Mouse (Mus musculus): ENCODE results near the gene Aox1.
A peak's percentile ranks its signal among the peaks of the same experiment; 100 is the strongest.

The Aox1 gene

DNA sequence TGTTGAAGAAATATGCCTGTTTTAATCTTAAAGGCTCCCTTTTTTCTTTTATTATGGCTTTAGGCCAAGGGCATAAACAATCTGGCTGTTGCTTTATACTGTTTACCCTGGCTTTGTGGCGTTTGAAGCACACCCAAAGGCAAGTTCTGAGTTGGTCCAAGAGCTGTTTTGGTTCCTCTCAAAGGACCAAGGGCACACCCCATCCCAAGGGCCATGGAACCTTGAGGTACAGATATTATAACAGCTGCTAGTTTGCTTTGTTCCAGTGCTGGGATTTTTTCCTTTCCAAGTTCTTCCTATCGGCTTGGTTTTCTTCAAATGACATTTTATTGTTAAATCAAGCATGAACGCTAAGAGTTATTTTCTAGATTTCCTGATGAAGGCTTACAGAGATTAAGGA, 35.9 kb downstream of the Aox1 start:
- DNase-seq: no peak

GRCm38 (mm10) chr1:58069181-58069580, 39.5 kb downstream of the Aox1 start:
- no peak for DNase-seq

GRCm38 (mm10) chr1:58070091-58070490, 40.4 kb downstream of the Aox1 start:
- DNase-seq: no peak

DNA sequence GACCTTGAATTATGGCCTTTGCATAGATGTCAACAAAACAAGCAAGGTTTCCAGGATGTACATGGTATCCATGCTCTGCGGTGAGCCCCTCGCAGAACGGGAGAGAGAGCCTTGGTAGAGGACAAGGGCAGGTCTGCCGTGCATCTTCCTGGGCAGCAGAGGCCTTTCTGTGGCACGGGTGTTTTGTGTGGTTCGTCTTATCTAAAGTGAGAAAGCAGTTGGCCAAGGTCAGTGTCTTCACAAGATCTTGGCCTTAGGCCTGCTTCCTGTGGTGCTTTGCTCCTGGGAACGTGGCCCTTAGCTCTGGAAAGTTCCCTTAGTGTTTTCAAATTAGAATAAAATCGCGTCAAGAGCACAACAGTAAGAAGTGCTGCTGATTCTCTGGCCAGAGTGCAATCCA, 41.3 kb downstream of the Aox1 start:
- no peak for DNase-seq

DNA sequence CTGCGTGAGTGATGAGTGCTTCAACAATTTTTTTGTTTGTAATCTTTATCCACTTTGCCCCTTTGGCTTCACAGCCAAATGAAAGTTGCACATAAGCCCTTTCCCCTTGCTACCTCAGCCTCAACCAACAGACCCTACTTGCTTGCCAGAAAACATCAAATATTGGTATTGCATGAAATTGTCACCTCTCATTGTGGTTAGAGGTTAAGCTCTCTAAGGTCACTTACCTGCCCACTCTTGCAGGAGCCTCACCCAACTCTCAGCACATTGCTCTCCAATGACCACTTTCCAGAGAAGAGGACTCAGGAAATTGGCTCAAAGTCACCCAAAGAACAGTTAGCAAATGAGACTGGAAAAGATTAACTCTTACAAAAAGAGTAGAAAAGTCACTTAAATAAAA, 41.8 kb downstream of the Aox1 start:
- DNase-seq: peak in 1 of 2 experiments; percentile 21

DNA sequence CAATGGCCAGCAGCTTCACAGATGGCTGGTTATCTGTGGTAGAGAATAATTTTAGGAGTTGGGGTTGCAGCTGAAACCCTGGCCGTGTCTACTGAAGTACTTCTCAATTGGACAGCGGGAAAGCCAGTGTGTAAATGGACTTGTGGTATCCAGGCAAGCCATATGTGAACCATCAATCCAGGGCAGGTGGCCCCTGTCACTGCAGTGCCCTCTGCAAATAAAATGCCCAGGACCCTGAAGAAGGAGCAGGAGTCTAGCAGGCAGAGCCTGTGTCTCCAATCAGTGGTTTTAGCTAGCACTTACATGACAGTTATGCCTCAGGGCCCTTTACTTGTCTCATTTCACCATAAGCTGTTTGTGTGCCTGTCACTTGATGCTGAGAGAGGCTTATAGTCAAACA, 42.7 kb downstream of the Aox1 start:
- no peak for DNase-seq

DNA sequence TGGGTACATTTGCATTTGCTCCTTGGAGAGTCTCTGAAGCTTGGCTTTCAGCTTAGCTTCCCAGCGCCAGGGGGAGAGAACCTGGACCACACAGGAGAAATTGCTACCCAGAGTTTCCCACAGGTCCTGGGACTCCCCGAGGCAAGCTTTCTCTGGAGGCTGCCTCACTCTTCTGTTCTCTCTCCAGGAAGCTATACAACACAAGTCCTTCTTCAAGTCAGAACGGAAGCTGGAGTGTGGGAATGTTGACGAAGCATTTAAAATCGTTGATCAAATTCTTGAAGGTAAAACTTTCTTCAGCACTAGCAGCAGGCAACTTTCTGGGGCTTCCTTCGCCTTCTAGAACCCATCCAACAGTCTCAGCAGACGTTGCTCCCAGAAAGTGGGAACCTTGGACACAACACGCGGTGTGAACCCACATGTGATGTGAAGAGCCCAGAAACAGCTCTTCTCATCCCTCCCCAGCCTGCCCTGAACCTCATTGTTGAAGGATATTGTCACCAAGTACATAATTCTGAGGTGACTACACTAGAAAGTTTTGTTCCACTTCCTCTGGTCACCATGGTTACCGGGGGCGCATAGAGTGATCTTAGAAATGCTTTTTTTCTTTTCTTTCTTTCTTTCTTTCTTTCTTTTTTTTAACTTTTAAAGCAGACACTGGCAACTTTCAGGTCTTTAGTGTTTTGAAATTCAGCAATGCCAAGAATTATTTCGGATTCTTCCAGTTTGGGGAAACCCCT, 43.4 kb downstream of the Aox1 start:
- DNase-seq: no peak

DNA sequence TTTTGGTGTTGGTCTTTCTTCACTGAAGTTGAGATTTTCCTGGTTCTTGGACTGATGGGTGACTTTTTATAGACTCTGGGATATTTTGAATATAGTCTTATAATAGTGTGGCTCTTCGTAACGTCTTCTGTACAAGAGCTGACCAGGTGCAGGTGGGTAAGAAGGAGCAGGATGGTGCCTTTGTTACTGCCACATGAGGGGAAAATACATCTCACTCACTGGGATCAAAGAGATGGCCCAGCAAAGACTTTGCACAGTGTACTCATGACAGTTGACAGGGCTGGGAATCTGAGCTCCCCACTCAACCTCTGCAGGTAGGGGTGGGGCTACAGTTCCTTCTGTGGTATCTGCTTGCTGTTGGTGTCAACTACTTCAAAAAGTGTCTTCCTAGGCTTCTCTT, 44.5 kb downstream of the Aox1 start:
- DNase-seq: no peak

DNA sequence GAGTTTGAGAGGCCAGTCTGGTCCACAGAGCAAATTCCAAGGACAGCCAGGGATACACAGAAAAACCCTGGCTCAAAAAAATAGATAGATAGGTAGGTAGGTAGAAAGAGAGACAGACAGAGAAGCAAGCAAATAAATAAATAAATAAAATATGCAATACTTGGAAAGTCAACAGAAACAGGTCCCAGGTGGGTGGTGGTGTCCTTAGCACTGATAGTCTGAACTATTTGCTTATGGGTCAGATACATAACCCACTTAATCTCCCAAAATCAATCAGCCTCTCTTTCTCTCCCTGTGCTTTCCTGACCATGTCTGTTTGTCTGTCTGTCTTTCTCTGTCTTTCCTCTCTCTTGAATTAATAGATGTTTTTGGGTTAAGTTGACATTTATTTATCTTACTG, 48.2 kb downstream of the Aox1 start:
- no peak for DNase-seq

DNA sequence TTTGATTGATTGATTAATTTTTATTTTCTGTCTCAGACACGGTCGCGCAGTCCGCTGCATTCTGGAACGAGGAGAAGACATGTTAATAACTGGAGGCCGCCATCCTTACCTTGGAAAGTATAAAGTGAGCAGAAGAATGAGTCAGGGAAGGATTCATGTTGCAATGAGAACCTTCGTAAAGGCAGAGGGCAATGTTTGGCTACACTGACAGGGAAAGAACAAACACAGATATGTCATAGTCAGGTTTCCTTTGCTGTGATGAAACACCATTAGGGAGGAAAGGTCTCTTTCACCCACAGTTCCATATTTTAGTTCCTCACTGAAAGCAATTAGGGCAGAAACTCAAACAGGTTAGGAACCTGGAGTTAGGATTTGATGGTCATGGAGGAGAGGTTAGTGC, 48.7 kb downstream of the Aox1 start:
- DNase-seq: no peak

DNA sequence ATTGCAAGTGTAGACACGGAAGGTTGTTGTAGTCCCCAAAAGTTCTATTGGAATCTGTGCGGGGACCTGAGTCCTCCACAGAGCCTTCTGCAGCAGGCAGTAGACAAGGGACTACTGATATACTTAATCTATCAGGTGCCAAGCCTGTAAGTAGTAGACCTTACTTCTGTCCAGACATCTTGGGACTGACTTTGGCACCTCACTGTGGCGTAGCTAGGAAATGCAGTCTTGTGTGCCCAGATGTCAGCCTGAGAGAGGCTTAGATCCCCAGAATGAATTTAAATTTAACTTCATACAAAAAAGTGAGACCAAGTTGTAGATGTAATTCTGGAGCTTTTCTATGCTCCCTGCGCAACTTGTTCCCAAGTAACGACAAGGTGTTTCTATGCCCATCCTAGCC, 50.0 kb downstream of the Aox1 start:
- DNase-seq: no peak

- no peak for DNase-seq
Measured at GRCm38 (mm10) chr1:58080446-58080845, 50.7 kb downstream of the Aox1 start.

- no peak for DNase-seq
Measured at GRCm38 (mm10) chr1:58081356-58081755, 51.6 kb downstream of the Aox1 start.

DNA sequence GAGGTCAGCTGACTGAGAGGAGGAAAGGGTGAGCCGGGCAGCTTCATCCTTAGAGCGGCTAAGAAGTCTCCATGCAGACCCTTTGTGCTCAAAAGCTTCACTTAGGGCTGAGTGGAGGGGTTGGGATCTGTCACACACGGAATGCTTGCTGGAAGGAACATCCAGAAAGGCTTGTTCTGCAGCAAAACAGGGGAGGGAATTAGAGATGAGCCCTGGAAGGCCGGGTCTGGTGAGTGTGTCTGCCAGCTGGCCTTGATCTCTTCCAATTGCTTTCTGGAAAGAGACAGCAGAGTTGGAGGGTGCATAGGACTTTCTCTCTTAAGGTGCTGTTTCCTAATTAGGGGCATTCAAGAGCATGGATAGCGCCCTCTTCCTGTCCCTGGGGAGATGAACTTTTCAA, 59.6 kb downstream of the Aox1 start:
- no peak for DNase-seq

DNA sequence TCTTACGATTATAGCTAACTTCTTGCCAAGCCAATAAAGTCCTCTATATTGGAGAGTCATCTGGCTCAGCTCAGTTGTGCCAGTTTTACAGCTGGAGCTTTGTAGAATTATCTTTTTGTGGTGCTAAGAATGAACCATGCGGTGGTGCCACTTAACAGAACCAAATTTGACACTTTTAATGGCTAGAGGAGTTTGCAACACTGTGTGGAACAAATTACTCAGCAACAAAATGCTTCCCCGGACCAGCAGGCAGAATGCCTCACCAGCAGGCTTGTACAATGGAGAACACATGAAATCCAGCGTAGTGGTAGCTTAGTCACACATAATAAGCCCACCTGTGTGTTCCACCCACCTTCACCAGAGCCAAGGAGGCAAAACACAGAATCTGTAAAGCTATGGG, 60.5 kb downstream of the Aox1 start:
- DNase-seq: no peak

GRCm38 (mm10) chr1:58091213-58091612, 61.5 kb downstream of the Aox1 start:
- DNase-seq: no peak

DNA sequence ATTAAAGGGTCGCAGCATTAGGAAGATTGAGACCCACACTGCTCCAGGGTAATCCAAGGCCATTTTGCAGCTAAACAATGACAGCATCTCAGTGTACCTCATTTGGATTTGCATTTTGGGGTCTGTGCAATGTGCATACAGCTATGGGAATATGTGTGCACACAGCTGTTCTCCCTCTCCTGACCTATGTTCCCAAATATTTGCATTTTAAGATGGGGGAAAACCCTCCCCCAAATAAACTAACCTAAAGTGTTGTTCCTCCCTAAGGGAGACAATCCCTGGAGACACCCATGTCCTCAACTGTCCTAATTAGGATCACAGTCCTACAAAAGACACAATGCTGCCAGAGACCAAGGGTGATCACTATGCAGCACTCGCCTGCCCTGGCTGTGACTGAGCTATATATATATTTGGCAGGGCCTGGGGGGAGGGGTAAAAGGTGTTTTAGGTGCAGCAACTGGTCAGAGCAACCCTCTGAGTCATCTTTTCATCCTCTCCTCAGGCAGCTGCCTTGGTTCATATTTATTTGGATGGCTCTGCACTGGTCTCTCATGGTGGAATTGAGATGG, 62.3 kb downstream of the Aox1 start:
- no peak for DNase-seq

- no peak for DNase-seq
Measured at GRCm38 (mm10) chr1:58097338-58097737, 67.6 kb downstream of the Aox1 start.

GRCm38 (mm10) chr1:58099119-58099518, 69.4 kb downstream of the Aox1 start:
- DNase-seq: no peak

DNA sequence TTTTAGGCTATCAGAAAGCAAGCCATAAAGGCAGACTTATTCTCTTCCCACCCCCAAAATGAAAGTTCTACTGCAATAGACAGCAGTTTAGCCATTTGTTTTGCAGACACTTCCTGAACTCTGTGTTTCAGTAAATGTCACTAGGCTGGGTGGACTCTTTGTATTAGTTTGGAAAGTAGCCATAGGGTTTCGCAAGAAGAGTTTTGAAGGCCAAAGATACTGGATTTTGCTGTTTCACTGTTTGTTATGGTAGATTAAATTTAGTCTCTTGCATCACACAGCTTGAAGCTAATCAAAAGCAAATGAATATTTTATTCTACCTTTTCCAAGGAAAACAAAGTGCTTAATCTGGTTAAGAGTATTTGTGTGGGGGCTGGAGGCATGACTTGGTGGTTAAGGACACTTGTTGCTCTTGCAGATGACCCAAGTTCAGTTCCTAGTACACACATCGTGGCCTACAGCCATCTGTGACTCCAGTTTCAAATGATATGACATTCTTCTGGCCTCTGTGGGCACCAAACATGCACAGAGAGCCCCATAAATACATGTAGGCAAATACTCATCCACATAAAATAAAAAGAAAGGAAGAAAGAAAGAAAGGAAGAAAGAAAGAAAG, 71.9 kb downstream of the Aox1 start:
- peak; percentile 56 to 63 for DNase-seq

- DNase-seq: peak in 1 of 2 experiments; percentile 9
Measured at GRCm38 (mm10) chr1:58102494-58102893, 72.8 kb downstream of the Aox1 start.

DNA sequence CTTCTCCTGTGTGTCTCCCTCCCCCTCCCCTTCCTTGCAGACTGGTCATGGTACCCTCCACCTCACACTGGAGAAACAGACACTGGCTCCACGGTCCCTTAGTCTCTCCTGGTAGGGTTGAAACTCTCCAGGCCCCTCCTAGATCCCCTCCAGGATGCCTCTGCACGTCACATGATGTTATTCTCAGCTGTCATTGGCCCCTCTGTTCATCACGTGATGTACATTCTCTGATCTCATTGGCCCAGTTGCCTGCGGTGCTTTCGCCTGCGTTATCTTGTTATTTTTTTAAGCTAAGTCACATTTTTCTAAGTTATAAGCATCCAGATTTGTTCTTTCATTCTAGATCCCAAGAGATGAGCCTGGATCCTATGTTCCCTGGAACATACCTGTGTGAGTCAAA, 76.0 kb downstream of the Aox1 start:
- DNase-seq: no peak

DNA sequence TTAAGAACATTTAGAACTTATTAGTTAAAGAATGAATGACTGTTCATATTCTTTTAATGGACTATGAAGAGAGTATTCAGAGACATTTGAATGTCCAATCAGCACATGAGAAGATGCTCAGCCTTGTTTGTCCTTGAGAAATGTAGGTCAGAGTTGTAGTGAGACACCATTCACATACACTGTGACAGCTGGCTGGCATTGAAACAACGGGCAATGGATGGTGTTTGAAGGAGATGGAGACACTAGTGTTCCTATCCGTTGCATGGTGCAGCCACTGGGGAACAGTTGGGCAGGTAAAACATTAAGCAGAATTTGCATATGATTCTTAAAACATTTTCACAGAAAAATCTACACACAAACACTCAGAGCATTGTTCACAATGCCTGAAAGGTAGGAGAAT, 77.3 kb downstream of the Aox1 start:
- DNase-seq: no peak

DNA sequence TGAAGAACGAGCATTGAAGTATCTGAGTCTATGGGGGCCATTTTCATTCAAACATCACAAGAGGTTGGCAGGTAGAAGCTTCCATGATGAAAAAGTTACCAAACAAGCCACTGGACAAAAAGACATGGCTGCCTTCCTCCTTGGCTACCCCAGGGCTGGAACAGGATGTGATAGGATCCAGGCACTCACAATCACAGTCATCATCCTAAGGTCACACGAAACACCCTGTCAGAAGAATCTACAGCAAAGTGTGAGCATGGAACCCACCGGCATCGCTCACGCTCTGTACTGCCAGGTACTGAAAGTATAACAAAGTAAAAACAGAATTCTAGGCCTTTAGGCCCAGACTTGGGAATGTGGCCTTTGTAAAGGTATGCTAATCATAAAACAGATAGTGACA, 80.5 kb downstream of the Aox1 start:
- no peak for DNase-seq

- peak in 1 of 2 experiments; percentile 38 for DNase-seq
Measured at GRCm38 (mm10) chr1:58111315-58111714, 81.6 kb downstream of the Aox1 start.
